Mouse (Mus musculus): ENCODE measurements at regions not wholly inside any gene's neighbourhood (a gene's known extent, or its start where the extent isn't known, plus 50 kb on each side); places are given as distances from the start of the nearest gene placed in this dataset.

DNA sequence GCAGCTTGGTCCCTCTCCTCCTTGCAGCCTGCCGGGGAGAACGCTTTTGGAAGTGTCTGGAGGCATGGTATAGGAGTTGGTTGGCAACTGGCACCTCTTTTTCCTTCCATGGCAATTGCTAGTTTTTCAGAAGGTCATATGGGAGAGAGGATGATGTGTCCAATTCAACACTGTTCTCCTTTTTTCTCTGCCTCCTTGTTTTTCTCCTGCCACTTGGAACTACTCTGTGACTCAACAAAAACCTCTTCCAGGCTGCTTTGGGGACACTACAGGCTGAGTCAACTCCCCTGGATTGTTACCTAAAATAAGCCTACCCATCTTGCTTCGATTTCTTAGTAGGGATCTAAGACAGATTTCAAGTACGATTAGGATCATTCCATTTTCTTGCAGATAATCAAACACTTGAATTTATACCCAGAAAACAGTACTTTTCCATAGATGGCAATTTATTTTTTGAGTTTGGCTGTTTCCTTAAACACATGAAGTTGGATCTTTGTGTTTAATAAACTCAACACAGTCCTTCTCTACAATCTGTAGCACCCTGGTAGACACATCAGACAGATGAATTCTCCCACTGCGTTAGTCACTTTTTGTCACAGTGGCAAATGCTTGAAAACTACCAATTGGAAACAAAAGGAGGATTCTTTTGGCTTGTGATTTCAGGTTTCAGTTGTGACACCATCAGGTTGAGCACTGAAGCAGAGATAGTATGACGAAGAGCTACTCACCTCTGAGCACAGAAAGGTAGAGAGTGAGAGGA is 156.3 kb upstream of the Arhgap20 start:
- DNase-seq (ENCODE audit: low read depth, low spot score): no peak
- no peak overlapping the region for H3K27ac ChIP-seq (ENCODE audit: insufficient read depth, low read depth, low read length, poor library complexity, severe bottlenecking)
- H3K9me3 ChIP-seq (ENCODE audit: control insufficient read depth, insufficient read depth, low read depth, low read length): no peaks in the 10 kb centered on the region
- no peak overlapping the region for H3K4me3 ChIP-seq (ENCODE audit: insufficient read depth in 1 of 2, low read depth in 1 of 2, low read length in 2 of 2, poor library complexity in 1 of 2, severe bottlenecking in 1 of 2)
- no peaks in the 10 kb centered on the region for H3K4me1 ChIP-seq (ENCODE audit: control insufficient read depth in 2 of 2, insufficient read depth in 2 of 2, low read length in 2 of 2, poor library complexity in 1 of 2)
- H3K9ac ChIP-seq (ENCODE audit: insufficient read depth, low read depth, low read length, poor library complexity, severe bottlenecking): no peak overlapping the region
- in situ Hi-C loops (cut with MboI; ENCODE audit: low sequenced_read_pairs in 2 of 2, unreplicated experiment in 2 of 2): no loop called here
- TF ChIP-seq MAFK (IDR thresholded peaks at IDR 0.05; ENCODE audit: insufficient read depth, low read depth, low read length) (no peak), HCFC1 (IDR thresholded peaks at IDR 0.05; ENCODE audit: borderline replicate concordance, insufficient read depth, low read length) (no peak), CHD2 (IDR thresholded peaks at IDR 0.05; ENCODE audit: low read depth, low read length) (no peak), ZNF384 (IDR thresholded peaks at IDR 0.05; ENCODE audit: low read depth, low read length) (no peak), ZC3H11A (IDR thresholded peaks at IDR 0.05; ENCODE audit: borderline replicate concordance, low read depth, low read length) (no peak)
- no peaks in the 10 kb centered on the region for H3K36me3 ChIP-seq (ENCODE audit: control insufficient read depth, insufficient read depth, low read length, poor library complexity, severe bottlenecking)

DNA sequence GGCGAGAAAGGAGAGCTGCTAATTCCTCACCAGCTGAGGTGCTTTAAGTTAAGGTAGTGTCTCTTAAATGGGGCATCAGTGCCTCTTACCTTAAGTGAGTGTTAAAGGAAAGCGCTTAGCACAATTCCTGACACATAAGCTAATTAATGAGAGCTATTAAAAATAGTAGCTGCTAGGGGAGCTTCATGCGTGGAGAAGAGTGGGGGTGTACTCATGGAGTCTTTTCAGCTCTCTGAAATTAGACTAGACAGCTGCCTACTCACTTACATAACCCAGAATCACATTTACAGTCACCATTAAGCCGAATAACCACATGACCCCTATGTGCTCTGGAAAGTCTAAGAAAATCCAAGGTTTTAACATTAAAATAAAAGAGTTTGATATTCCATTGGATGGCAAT is 139.0 kb upstream of the Arhgap20 start:
- DNase-seq (ENCODE audit: low read depth, low spot score): no peak
- TF ChIP-seq ZNF384 (IDR thresholded peaks at IDR 0.05; ENCODE audit: low read depth, low read length) (no peak), CHD2 (IDR thresholded peaks at IDR 0.05; ENCODE audit: low read depth, low read length) (no peak), MAFK (IDR thresholded peaks at IDR 0.05; ENCODE audit: insufficient read depth, low read depth, low read length) (no peak), ZC3H11A (IDR thresholded peaks at IDR 0.05; ENCODE audit: borderline replicate concordance, low read depth, low read length) (no peak), HCFC1 (IDR thresholded peaks at IDR 0.05; ENCODE audit: borderline replicate concordance, insufficient read depth, low read length) (no peak)
- Histone ChIP-seq H3K36me3 (ENCODE audit: control insufficient read depth, insufficient read depth, low read length, poor library complexity, severe bottlenecking) (no peaks in the 10 kb centered on the region), H3K27ac (ENCODE audit: insufficient read depth, low read depth, low read length, poor library complexity, severe bottlenecking) (no peak overlapping the region), H3K9me3 (ENCODE audit: control insufficient read depth, insufficient read depth, low read depth, low read length) (no peaks in the 10 kb centered on the region), H3K4me3 (ENCODE audit: insufficient read depth in 1 of 2, low read depth in 1 of 2, low read length in 2 of 2, poor library complexity in 1 of 2, severe bottlenecking in 1 of 2) (no peak overlapping the region), H3K9ac (ENCODE audit: insufficient read depth, low read depth, low read length, poor library complexity, severe bottlenecking) (no peak overlapping the region), H3K4me1 (ENCODE audit: control insufficient read depth in 2 of 2, insufficient read depth in 2 of 2, low read length in 2 of 2, poor library complexity in 1 of 2) (no peaks in the 10 kb centered on the region)
- in situ Hi-C loops (cut with MboI; ENCODE audit: low sequenced_read_pairs in 2 of 2, unreplicated experiment in 2 of 2): no loop called here

DNA sequence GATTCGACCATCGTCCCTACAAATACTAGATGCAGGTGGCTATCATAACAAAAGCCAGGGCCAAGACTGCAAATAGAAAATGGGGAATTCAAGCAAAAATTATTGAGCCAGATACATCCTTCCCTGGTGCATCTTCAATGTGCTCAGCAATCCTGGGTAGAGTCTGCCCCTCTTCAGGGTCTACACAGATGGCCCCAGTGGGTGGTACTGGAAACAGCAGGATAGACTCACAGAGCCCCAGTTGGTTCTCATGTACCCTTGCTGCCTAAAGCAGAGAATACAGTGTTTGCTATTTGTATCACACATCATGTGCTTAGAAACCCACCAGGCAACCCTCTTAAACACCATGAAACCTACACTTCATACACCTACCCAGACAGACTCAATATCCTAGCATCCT is 129.0 kb upstream of the Arhgap20 start:
- Histone ChIP-seq H3K4me3 (ENCODE audit: insufficient read depth in 1 of 2, low read depth in 1 of 2, low read length in 2 of 2, poor library complexity in 1 of 2, severe bottlenecking in 1 of 2) (no peak overlapping the region), H3K4me1 (ENCODE audit: control insufficient read depth in 2 of 2, insufficient read depth in 2 of 2, low read length in 2 of 2, poor library complexity in 1 of 2) (no peaks in the 10 kb centered on the region), H3K9ac (ENCODE audit: insufficient read depth, low read depth, low read length, poor library complexity, severe bottlenecking) (no peak overlapping the region), H3K27ac (ENCODE audit: insufficient read depth, low read depth, low read length, poor library complexity, severe bottlenecking) (no peak overlapping the region), H3K36me3 (ENCODE audit: control insufficient read depth, insufficient read depth, low read length, poor library complexity, severe bottlenecking) (no peaks in the 10 kb centered on the region), H3K9me3 (ENCODE audit: control insufficient read depth, insufficient read depth, low read depth, low read length) (no peaks in the 10 kb centered on the region)
- DNase-seq (ENCODE audit: low read depth, low spot score): no peak
- in situ Hi-C loops (cut with MboI; ENCODE audit: low sequenced_read_pairs in 2 of 2, unreplicated experiment in 2 of 2): no loop called here
- TF ChIP-seq ZNF384 (IDR thresholded peaks at IDR 0.05; ENCODE audit: low read depth, low read length): no peak
- no peak for TF ChIP-seq MAFK (IDR thresholded peaks at IDR 0.05; ENCODE audit: insufficient read depth, low read depth, low read length)
- no peak for TF ChIP-seq ZC3H11A (IDR thresholded peaks at IDR 0.05; ENCODE audit: borderline replicate concordance, low read depth, low read length)
- no peak for TF ChIP-seq HCFC1 (IDR thresholded peaks at IDR 0.05; ENCODE audit: borderline replicate concordance, insufficient read depth, low read length)
- TF ChIP-seq CHD2 (IDR thresholded peaks at IDR 0.05; ENCODE audit: low read depth, low read length): no peak

- TF ChIP-seq CHD2 (IDR thresholded peaks at IDR 0.05; ENCODE audit: low read depth, low read length) (no peak), HCFC1 (IDR thresholded peaks at IDR 0.05; ENCODE audit: borderline replicate concordance, insufficient read depth, low read length) (no peak), ZNF384 (IDR thresholded peaks at IDR 0.05; ENCODE audit: low read depth, low read length) (no peak), MAFK (IDR thresholded peaks at IDR 0.05; ENCODE audit: insufficient read depth, low read depth, low read length) (no peak), ZC3H11A (IDR thresholded peaks at IDR 0.05; ENCODE audit: borderline replicate concordance, low read depth, low read length) (no peak)
- DNase-seq (ENCODE audit: low read depth, low spot score): no peak
- in situ Hi-C loops (cut with MboI; ENCODE audit: low sequenced_read_pairs in 2 of 2, unreplicated experiment in 2 of 2): no loop called here
- no peaks in the 10 kb centered on the region for H3K9me3 ChIP-seq (ENCODE audit: control insufficient read depth, insufficient read depth, low read depth, low read length)
- H3K36me3 ChIP-seq (ENCODE audit: control insufficient read depth, insufficient read depth, low read length, poor library complexity, severe bottlenecking): no peaks in the 10 kb centered on the region
- H3K27ac ChIP-seq (ENCODE audit: insufficient read depth, low read depth, low read length, poor library complexity, severe bottlenecking): no peak overlapping the region
- no peaks in the 10 kb centered on the region for H3K4me1 ChIP-seq (ENCODE audit: control insufficient read depth in 2 of 2, insufficient read depth in 2 of 2, low read length in 2 of 2, poor library complexity in 1 of 2)
- no peak overlapping the region for H3K4me3 ChIP-seq (ENCODE audit: insufficient read depth in 1 of 2, low read depth in 1 of 2, low read length in 2 of 2, poor library complexity in 1 of 2, severe bottlenecking in 1 of 2)
- H3K9ac ChIP-seq (ENCODE audit: insufficient read depth, low read depth, low read length, poor library complexity, severe bottlenecking): no peak overlapping the region
These were observed 128.5 kb upstream of the Arhgap20 start for GRCm38 (mm10) chr9:51636559-51637127.
